Mouse (Mus musculus): ENCODE results near the gene Tmem176a. TPM values are rescaled to one million over a fixed set of nuclear protein-coding genes. Genes with fewer than 3 reads are reported as not detected.

Gene Tmem176a
- polyA plus RNA-seq (2014; fragmentation: Nextera tagmentation; extraction: Ambion mirVana): 92.7 and 101 TPM in 2 replicates

DNA sequence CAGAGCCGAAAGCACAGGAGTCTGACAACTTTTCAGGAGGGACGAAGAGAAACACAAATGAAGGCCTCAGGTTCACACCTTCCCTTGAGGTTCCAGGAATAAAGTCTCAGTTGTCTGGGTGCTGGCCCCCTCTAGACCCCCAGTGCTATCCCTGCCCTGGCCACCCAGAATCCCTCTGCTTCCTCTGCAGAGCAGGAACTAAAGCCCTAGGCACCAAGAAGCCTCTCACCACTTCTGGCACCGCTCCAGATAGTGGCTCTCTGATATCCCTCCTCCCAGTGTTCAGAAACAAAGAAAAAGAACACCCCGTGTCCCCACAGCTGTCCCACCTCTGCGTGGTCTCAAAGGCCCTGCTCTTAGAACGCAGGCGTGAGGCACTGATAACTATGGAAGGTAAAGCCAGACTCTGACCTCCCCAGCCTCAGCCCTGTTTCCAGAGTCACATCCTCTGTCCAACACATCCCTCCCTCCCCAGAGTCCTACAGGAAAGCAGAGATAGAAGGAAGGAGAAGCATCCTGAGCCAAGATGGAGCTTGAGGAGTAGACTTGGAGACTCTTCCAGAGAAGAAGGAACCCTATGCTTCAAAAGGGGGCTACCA is at the start of gene Tmem176a:
TSS of gene Tmem176a (plus strand) at position 549 of the 599 bp plus-strand sequence.
- Histone ChIP-seq H3K4me3 (ENCODE audit: low read depth, low read length) (peak within 1 kb of the TSS; percentile 47), H3K9ac (ENCODE audit: low read depth, low read length) (peak within 1 kb of the TSS; percentile 74), H3K4me1 (ENCODE audit: control insufficient read depth, insufficient read depth, low read length) (peaks cover 32% of the 10 kb centered on the region), H3K9me3 (ENCODE audit: control insufficient read depth, low read length) (no peaks in the 10 kb centered on the region), H3K27me3 (replicated peaks; ENCODE audit: control insufficient read depth, insufficient read depth, low read length) (no peaks in the 10 kb centered on the region), H3K36me3 (ENCODE audit: control insufficient read depth, insufficient read depth, low read length) (peaks cover 44% of the 10 kb centered on the region), H3K27ac (replicated peaks; ENCODE audit: low read depth, low read length) (peak within 1 kb of the TSS; percentile 87), H3K4me2 (ENCODE audit: low read depth, low read length) (peak within 1 kb of the TSS; percentile 78)
- peak; percentile 31 for ATAC-seq (ENCODE audit: low read depth)
- peak; percentile 82 for DNase-seq (ENCODE audit: low spot score)
- WGBS: 11% methylated on average over 7 of the region's 7 CpGs

DNA sequence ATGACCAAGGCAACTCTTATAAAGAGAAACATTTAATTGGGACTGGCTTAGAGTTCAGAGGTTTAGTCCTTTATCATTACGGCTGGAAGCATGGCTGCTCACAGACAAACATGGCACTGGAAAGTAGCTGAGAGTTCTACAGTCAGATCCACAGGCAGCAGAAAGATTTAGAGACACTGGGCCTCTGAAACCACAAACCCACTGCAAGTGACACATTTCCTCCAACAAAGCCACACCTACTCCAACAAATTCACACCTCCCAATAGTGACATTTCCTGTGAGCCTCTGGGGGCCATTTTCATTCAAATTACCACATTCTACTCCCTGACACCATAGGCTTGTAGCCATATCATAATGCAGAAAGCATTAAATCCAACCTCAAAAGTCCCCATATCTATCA is 38.8 kb upstream of the Tmem176a start:
- Histone ChIP-seq H3K27me3 (replicated peaks; ENCODE audit: control insufficient read depth, insufficient read depth, low read length) (no peaks in the 10 kb centered on the region), H3K4me2 (ENCODE audit: low read depth, low read length) (no peak overlapping the region), H3K4me1 (ENCODE audit: control insufficient read depth, insufficient read depth, low read length) (no peaks in the 10 kb centered on the region), H3K4me3 (ENCODE audit: low read depth, low read length) (no peak overlapping the region), H3K36me3 (ENCODE audit: control insufficient read depth, insufficient read depth, low read length) (no peaks in the 10 kb centered on the region), H3K9ac (ENCODE audit: low read depth, low read length) (no peak overlapping the region), H3K9me3 (ENCODE audit: control insufficient read depth, low read length) (no peaks in the 10 kb centered on the region), H3K27ac (replicated peaks; ENCODE audit: low read depth, low read length) (no peak overlapping the region)
- DNase-seq (ENCODE audit: low spot score): no peak
- no peak for ATAC-seq (ENCODE audit: low read depth)
- 90% methylated on average over 1 of the region's 1 CpGs for WGBS

DNA sequence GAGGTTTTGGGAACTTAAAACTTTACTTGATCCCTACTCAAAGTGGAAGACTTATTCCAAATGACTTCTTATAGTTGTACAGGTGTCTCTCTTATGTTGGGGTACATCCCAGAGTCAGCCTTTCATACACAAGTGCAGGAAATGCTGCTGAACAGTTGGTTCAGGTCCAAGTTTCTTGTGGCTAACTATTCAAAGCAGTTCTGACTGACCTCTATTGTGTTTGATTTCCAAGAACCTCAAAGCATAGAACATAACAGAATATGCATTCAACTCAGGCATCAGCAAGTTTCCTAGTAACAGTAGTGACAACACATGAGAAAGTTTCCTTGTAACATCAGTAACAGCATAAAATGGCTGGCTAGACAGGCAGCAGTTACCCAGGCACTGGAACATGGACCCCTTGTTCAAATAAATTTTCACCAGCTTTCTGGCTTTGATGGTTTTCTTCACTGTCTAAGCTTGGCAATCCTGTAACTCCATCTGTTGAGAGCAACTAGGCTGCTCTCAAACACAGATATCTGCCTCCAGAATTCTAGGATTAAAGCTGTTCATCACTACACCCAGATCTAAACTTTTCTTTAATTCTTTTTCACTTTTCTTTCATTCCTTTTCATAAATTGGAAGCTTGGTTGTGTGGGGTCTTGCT is 37.2 kb upstream of the Tmem176a start:
- ATAC-seq (ENCODE audit: low read depth) (no peak), DNase-seq (ENCODE audit: low spot score) (peak; percentile 35)
- Histone ChIP-seq H3K4me2 (ENCODE audit: low read depth, low read length) (no peak overlapping the region), H3K4me1 (ENCODE audit: control insufficient read depth, insufficient read depth, low read length) (no peaks in the 10 kb centered on the region), H3K36me3 (ENCODE audit: control insufficient read depth, insufficient read depth, low read length) (no peaks in the 10 kb centered on the region), H3K27ac (replicated peaks; ENCODE audit: low read depth, low read length) (no peak overlapping the region), H3K4me3 (ENCODE audit: low read depth, low read length) (no peak overlapping the region), H3K9me3 (ENCODE audit: control insufficient read depth, low read length) (no peaks in the 10 kb centered on the region), H3K27me3 (replicated peaks; ENCODE audit: control insufficient read depth, insufficient read depth, low read length) (no peaks in the 10 kb centered on the region), H3K9ac (ENCODE audit: low read depth, low read length) (no peak overlapping the region)

DNA sequence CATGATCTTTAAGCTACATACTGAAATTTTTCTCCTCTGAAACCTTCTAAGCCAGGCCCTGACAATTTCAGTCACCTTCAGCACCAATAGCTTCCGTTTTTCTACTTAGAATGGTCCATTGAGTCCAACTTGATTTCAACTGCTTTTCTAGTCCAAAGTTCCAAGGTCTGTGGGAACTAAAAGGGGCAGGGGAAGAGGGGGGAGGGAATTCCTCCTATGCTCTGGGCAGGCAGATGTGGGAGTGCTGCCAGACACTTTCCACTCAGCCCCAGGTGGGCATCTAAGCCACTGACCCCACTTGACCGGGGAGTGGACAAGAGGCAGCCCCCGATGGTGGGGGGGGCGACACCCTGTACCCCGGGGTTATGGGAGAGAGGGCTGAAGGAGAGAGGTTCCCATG is 36.4 kb upstream of the Tmem176a start:
- Histone ChIP-seq H3K9ac (ENCODE audit: low read depth, low read length) (no peak overlapping the region), H3K27ac (replicated peaks; ENCODE audit: low read depth, low read length) (no peak overlapping the region), H3K36me3 (ENCODE audit: control insufficient read depth, insufficient read depth, low read length) (no peaks in the 10 kb centered on the region), H3K27me3 (replicated peaks; ENCODE audit: control insufficient read depth, insufficient read depth, low read length) (no peaks in the 10 kb centered on the region), H3K4me2 (ENCODE audit: low read depth, low read length) (no peak overlapping the region), H3K4me3 (ENCODE audit: low read depth, low read length) (no peak overlapping the region), H3K9me3 (ENCODE audit: control insufficient read depth, low read length) (no peaks in the 10 kb centered on the region), H3K4me1 (ENCODE audit: control insufficient read depth, insufficient read depth, low read length) (no peaks in the 10 kb centered on the region)
- ATAC-seq (ENCODE audit: low read depth) (no peak), DNase-seq (ENCODE audit: low spot score) (no peak)
- WGBS: 85% methylated on average over 5 of the region's 5 CpGs

DNA sequence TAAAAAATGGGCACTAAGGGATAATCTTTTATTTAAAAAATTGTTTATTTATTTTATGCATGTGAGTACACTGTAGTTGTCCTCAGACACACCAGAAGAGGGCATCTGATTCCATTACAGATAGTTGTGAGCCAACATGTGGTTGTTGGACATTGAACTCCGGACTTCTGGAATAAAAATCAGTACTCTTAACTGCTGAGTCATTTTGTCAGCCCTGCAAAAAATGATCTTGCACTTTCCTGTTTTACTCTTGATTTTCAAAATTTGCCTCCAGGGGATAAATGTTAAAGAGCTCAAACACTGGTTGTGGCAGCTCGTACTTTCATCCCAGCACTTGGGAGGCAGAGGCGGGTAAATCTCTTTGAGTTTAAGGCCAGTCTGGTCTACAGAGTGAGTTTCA is 34.0 kb upstream of the Tmem176a start:
- no peak for ATAC-seq (ENCODE audit: low read depth)
- no peaks in the 10 kb centered on the region for H3K36me3 ChIP-seq (ENCODE audit: control insufficient read depth, insufficient read depth, low read length)
- H3K4me1 ChIP-seq (ENCODE audit: control insufficient read depth, insufficient read depth, low read length): no peaks in the 10 kb centered on the region
- no peak overlapping the region for H3K27ac ChIP-seq (replicated peaks; ENCODE audit: low read depth, low read length)
- no peaks in the 10 kb centered on the region for H3K27me3 ChIP-seq (replicated peaks; ENCODE audit: control insufficient read depth, insufficient read depth, low read length)
- no peak for DNase-seq (ENCODE audit: low spot score)
- WGBS: 82% methylated on average over 3 of the region's 3 CpGs
- no peak overlapping the region for H3K4me3 ChIP-seq (ENCODE audit: low read depth, low read length)
- no peak overlapping the region for H3K4me2 ChIP-seq (ENCODE audit: low read depth, low read length)
- H3K9ac ChIP-seq (ENCODE audit: low read depth, low read length): no peak overlapping the region
- no peaks in the 10 kb centered on the region for H3K9me3 ChIP-seq (ENCODE audit: control insufficient read depth, low read length)

DNA sequence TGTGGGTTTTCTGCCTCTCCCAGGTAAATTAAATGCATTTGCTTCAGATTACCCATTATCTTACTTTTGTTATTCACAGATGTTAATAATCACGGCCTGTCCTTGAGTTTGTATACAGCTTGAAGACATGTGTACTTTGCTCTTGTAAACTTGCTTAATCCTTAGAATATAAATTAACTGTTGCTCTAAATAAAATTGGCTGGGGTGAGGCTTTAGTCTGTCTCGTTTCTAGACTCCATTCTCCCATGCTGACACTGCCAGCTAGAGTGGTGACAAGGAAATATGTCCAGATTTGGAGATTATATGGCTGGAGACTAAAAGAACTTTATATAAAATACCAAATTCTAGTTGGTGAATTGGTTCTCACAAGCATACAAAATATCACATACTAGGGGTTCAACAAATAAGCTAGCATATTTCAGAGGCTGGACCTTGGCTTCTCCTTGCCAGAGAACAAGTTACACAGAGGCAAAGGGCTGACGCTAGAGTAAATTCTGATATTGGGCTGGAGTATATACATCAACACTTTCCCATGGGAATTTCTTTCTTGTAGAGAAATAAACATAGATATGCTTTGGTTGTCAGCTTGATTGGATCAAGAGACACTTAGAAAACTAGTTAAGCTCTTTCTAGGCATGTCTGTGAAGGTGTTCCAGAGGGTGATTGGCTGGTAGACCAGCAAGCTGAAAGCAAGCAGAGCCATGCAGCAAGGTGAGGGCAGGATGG is 31.1 kb upstream of the Tmem176a start:
- no peak overlapping the region for H3K27ac ChIP-seq (replicated peaks; ENCODE audit: low read depth, low read length)
- no peak for ATAC-seq (ENCODE audit: low read depth)
- H3K27me3 ChIP-seq (replicated peaks; ENCODE audit: control insufficient read depth, insufficient read depth, low read length): no peaks in the 10 kb centered on the region
- no peaks in the 10 kb centered on the region for H3K4me1 ChIP-seq (ENCODE audit: control insufficient read depth, insufficient read depth, low read length)
- H3K4me2 ChIP-seq (ENCODE audit: low read depth, low read length): no peak overlapping the region
- H3K9me3 ChIP-seq (ENCODE audit: control insufficient read depth, low read length): no peaks in the 10 kb centered on the region
- H3K36me3 ChIP-seq (ENCODE audit: control insufficient read depth, insufficient read depth, low read length): no peaks in the 10 kb centered on the region
- H3K9ac ChIP-seq (ENCODE audit: low read depth, low read length): no peak overlapping the region
- no peak overlapping the region for H3K4me3 ChIP-seq (ENCODE audit: low read depth, low read length)
- 64% methylated on average over 3 of the region's 3 CpGs for WGBS
- no peak for DNase-seq (ENCODE audit: low spot score)

DNA sequence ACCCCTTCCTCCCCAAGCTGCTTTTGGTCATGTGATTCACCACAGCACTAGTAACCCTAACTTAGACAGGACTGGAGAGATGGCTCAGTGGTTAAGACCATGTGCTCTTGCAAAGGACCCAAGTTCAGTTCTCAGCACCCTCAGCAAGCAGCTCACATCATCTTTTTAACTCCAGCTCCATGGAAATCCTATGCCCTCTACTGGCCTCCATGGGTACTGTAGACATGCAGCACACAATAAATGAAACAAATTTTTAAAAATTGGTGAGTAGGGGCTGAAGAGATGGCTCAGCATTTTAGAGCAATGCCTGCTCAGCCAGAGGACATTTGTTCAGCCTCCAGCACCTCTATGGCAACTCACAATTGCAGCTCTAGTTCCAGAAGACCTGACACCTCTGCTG is 25.7 kb upstream of the Tmem176a start:
- H3K27me3 ChIP-seq (replicated peaks; ENCODE audit: control insufficient read depth, insufficient read depth, low read length): no peaks in the 10 kb centered on the region
- no peaks in the 10 kb centered on the region for H3K4me1 ChIP-seq (ENCODE audit: control insufficient read depth, insufficient read depth, low read length)
- H3K27ac ChIP-seq (replicated peaks; ENCODE audit: low read depth, low read length): no peak overlapping the region
- no peaks in the 10 kb centered on the region for H3K9me3 ChIP-seq (ENCODE audit: control insufficient read depth, low read length)
- no peak for ATAC-seq (ENCODE audit: low read depth)
- no peak for DNase-seq (ENCODE audit: low spot score)
- no peaks in the 10 kb centered on the region for H3K36me3 ChIP-seq (ENCODE audit: control insufficient read depth, insufficient read depth, low read length)
- H3K9ac ChIP-seq (ENCODE audit: low read depth, low read length): no peak overlapping the region
- H3K4me2 ChIP-seq (ENCODE audit: low read depth, low read length): no peak overlapping the region
- H3K4me3 ChIP-seq (ENCODE audit: low read depth, low read length): no peak overlapping the region

DNA sequence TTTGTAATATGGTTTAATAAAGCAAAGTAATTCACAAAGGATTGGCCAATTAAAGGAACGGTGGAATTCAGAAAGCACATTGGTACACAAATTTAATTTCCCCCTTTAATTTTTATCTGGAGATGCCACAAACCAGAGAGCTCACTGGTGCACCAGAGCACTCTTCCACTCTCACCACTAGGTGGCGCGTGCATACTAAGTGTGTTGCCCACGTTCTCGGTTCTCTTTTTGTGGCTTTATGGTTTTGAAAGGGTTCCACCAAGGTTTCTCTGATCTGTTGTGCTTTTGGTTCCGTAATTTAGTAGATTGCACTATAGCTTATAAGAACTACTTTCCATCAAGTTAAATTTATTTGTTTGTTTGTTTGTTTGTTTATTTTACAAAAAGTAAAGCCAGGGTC is 22.9 kb upstream of the Tmem176a start:
- H3K4me1 ChIP-seq (ENCODE audit: control insufficient read depth, insufficient read depth, low read length): no peaks in the 10 kb centered on the region
- 5% methylated on average over 6 of the region's 6 CpGs for WGBS
- no peaks in the 10 kb centered on the region for H3K9me3 ChIP-seq (ENCODE audit: control insufficient read depth, low read length)
- H3K4me3 ChIP-seq (ENCODE audit: low read depth, low read length): no peak overlapping the region
- H3K36me3 ChIP-seq (ENCODE audit: control insufficient read depth, insufficient read depth, low read length): no peaks in the 10 kb centered on the region
- no peak overlapping the region for H3K4me2 ChIP-seq (ENCODE audit: low read depth, low read length)
- ATAC-seq (ENCODE audit: low read depth) (no peak), DNase-seq (ENCODE audit: low spot score) (peak; percentile 94)
- H3K27me3 ChIP-seq (replicated peaks; ENCODE audit: control insufficient read depth, insufficient read depth, low read length): no peaks in the 10 kb centered on the region
- H3K27ac ChIP-seq (replicated peaks; ENCODE audit: low read depth, low read length): no peak overlapping the region
- H3K9ac ChIP-seq (ENCODE audit: low read depth, low read length): no peak overlapping the region

Data from embryonic facial prominence, embryonic 14.5 days (tissue).